Mouse (Mus musculus) MEL (cell line): ENCODE data around the gene Mipol1. TPM values are rescaled to one million over a fixed set of nuclear protein-coding genes. Genes with fewer than 3 reads are reported as not detected.

Source experiments
- DNase-seq: peaks from one replicate; pipeline ENCODE4 v3.0.0; 2011; ENCODE audit warnings: low read depth, low spot score
- H3K27ac ChIP-seq: 2 replicates; pipeline ENCODE4 v1.5.1; 2012; ENCODE audit warnings: low read depth, mild to moderate bottlenecking, control low read depth, low read length, moderate library complexity; ENCODE audit not compliant: control insufficient read depth
- H3K27me3 ChIP-seq, 2 experiments: fragments of 150-350 bp in 1 of 2; sonication (generic) in 1 of 2; 2 replicates each; pipeline ENCODE4 v1.6.1; 2012; ENCODE audit warnings: low read length in 2 of 2, mild to moderate bottlenecking in 2 of 2, improper control_type of control experiment in 1 of 2, moderate library complexity in 1 of 2; ENCODE audit not compliant: insufficient read depth in 2 of 2, control insufficient read depth in 1 of 2
- H3K36me3 ChIP-seq, 2 experiments: 2 replicates each; pipeline ENCODE4 v1.6.1; 2012 to 2014; ENCODE audit warnings: low read length in 2 of 2, improper control_type of control experiment in 1 of 2, inconsistent platforms in 1 of 2, mild to moderate bottlenecking in 1 of 2; ENCODE audit not compliant: insufficient read depth in 2 of 2, control insufficient read depth in 1 of 2
- H3K4me1 ChIP-seq, 2 experiments: fragments of 150-350 bp in 1 of 2; sonication (generic) in 1 of 2; 2 replicates each; pipeline ENCODE4 v1.6.1; 2012; ENCODE audit warnings: low read length in 2 of 2, improper control_type of control experiment in 1 of 2, mild to moderate bottlenecking in 1 of 2; ENCODE audit not compliant: insufficient read depth in 2 of 2, control insufficient read depth in 1 of 2
- H3K4me3 ChIP-seq, 2 experiments: fragments of 150-350 bp in 1 of 2; sonication (generic) in 1 of 2; 2 replicates each; pipeline ENCODE4 v1.5.1; 2012; ENCODE audit warnings: low read depth in 2 of 2, low read length in 2 of 2, mild to moderate bottlenecking in 2 of 2, moderate library complexity in 2 of 2, control low read depth in 1 of 2, improper control_type of control experiment in 1 of 2; ENCODE audit not compliant: control insufficient read depth in 1 of 2, insufficient read depth in 1 of 2
- H3K79me2 ChIP-seq: 2 replicates; pipeline ENCODE4 v1.6.1; 2012; ENCODE audit warnings: mild to moderate bottlenecking, low read length, moderate library complexity; ENCODE audit not compliant: control insufficient read depth, poor library complexity, insufficient read depth
- H3K9ac ChIP-seq: 2 replicates; pipeline ENCODE4 v1.6.1; 2012; ENCODE audit warnings: low read depth, mild to moderate bottlenecking, control low read depth, low read length, moderate library complexity; ENCODE audit not compliant: control insufficient read depth, poor library complexity, severe bottlenecking
- H3K9me3 ChIP-seq: fragments of 150-350 bp; sonication (generic); replicated peaks from 2 replicates; pipeline ENCODE4 v1.6.1; 2012; ENCODE audit warnings: mild to moderate bottlenecking, low read length, improper control_type of control experiment, moderate library complexity; ENCODE audit not compliant: insufficient read depth
- CTCF ChIP-seq, 3 experiments: IDR thresholded peaks in 2 of 3; conservative IDR thresholded peaks in 1 of 3; 2 replicates each; pipeline ENCODE4 v1.5.1; 2011 to 2012; ENCODE audit warnings: low read length in 3 of 3, low read depth in 2 of 3, mild to moderate bottlenecking in 2 of 3, improper control_type of control experiment in 1 of 3, inconsistent platforms in 1 of 3, mixed read lengths in 1 of 3, moderate library complexity in 1 of 3; ENCODE audit not compliant: control insufficient read depth in 1 of 3, insufficient read depth in 1 of 3, poor library complexity in 1 of 3, severe bottlenecking in 1 of 3
- ELF1 ChIP-seq: IDR thresholded peaks from 2 replicates; pipeline ENCODE4 v1.6.1; 2014; ENCODE audit warnings: low read depth, mild to moderate bottlenecking, inconsistent platforms, low read length, improper control_type of control experiment, moderate library complexity
- EP300 ChIP-seq, 2 experiments: IDR thresholded peaks; 2 replicates each; pipeline ENCODE4 v1.6.1; 2011; ENCODE audit warnings: improper control_type of control experiment in 2 of 2, low read length in 2 of 2, low read depth in 1 of 2, mild to moderate bottlenecking in 1 of 2
- ETS1 ChIP-seq: IDR thresholded peaks from 2 replicates; pipeline ENCODE4 v1.6.1; 2012; ENCODE audit warnings: low read depth, mild to moderate bottlenecking, inconsistent platforms, low read length, improper control_type of control experiment, moderate library complexity
- GATA1 ChIP-seq: IDR thresholded peaks from 2 replicates; pipeline ENCODE4 v1.6.1; 2011; ENCODE audit warnings: low read depth, low read length, improper control_type of control experiment
- HCFC1 ChIP-seq: IDR thresholded peaks from 2 replicates; pipeline ENCODE4 v1.6.1; 2012; ENCODE audit warnings: low read depth, mild to moderate bottlenecking, inconsistent platforms, low read length, improper control_type of control experiment, moderate library complexity
- JUND ChIP-seq: IDR thresholded peaks from 2 replicates; pipeline ENCODE4 v1.6.1; 2011; ENCODE audit warnings: low read depth, mild to moderate bottlenecking, improper control_type of control experiment, low read length
- KAT2A ChIP-seq: conservative IDR thresholded peaks from 2 replicates; pipeline ENCODE4 v1.6.1; 2012; ENCODE audit warnings: low read depth, low read length, improper control_type of control experiment, inconsistent platforms
- MAX ChIP-seq: IDR thresholded peaks from 2 replicates; pipeline ENCODE4 v1.6.1; 2011; ENCODE audit warnings: low read length, improper control_type of control experiment
- MXI1 ChIP-seq: IDR thresholded peaks from 2 replicates; pipeline ENCODE4 v1.6.1; 2011; ENCODE audit warnings: mild to moderate bottlenecking, low read depth, low read length, improper control_type of control experiment
- MYB ChIP-seq: IDR thresholded peaks from 2 replicates; pipeline ENCODE4 v1.6.1; 2011; ENCODE audit warnings: mild to moderate bottlenecking, low read depth, low read length, improper control_type of control experiment
- MYC ChIP-seq: IDR thresholded peaks from 2 replicates; pipeline ENCODE4 v1.6.1; 2011; ENCODE audit warnings: low read depth, mild to moderate bottlenecking, low read length, improper control_type of control experiment, moderate library complexity
- NRF1 ChIP-seq: IDR thresholded peaks from 2 replicates; pipeline ENCODE4 v1.6.1; 2014; ENCODE audit warnings: low read depth, mild to moderate bottlenecking, inconsistent platforms, low read length, improper control_type of control experiment, moderate library complexity; ENCODE audit not compliant: poor library complexity, insufficient read depth, severe bottlenecking
- POLR2AphosphoS2 ChIP-seq: IDR thresholded peaks from 2 replicates; pipeline ENCODE4 v1.6.1; 2011; ENCODE audit warnings: low read length, improper control_type of control experiment
- RAD21 ChIP-seq: IDR thresholded peaks from 2 replicates; pipeline ENCODE4 v1.6.1; 2011; ENCODE audit warnings: mild to moderate bottlenecking, low read depth, low read length, improper control_type of control experiment
- RCOR1 ChIP-seq: IDR thresholded peaks from 2 replicates; pipeline ENCODE4 v1.6.1; 2012; ENCODE audit warnings: low read depth, mild to moderate bottlenecking, inconsistent platforms, low read length, improper control_type of control experiment
- SIN3A ChIP-seq: IDR thresholded peaks from 2 replicates; pipeline ENCODE4 v1.6.1; 2012; ENCODE audit warnings: low read length, improper control_type of control experiment, inconsistent platforms
- SMC3 ChIP-seq: IDR thresholded peaks from 2 replicates; pipeline ENCODE4 v1.6.1; 2011; ENCODE audit warnings: low read depth, low read length, improper control_type of control experiment
- TAL1 ChIP-seq: IDR thresholded peaks from 2 replicates; pipeline ENCODE4 v1.6.1; 2012; ENCODE audit warnings: mild to moderate bottlenecking, inconsistent platforms, low read length, moderate library complexity, mixed read lengths
- TBP ChIP-seq: IDR thresholded peaks from 2 replicates; pipeline ENCODE4 v1.8.0; 2011; ENCODE audit warnings: low read depth, low read length, improper control_type of control experiment
- TCF12 ChIP-seq: IDR thresholded peaks from 2 replicates; pipeline ENCODE4 v1.6.1; 2014; ENCODE audit warnings: low read depth, mild to moderate bottlenecking, inconsistent platforms, low read length, improper control_type of control experiment, moderate library complexity
- ZC3H11A ChIP-seq: IDR thresholded peaks from 2 replicates; pipeline ENCODE4 v1.6.1; 2012; ENCODE audit warnings: low read depth, mild to moderate bottlenecking, inconsistent platforms, low read length, improper control_type of control experiment
- ZKSCAN1 ChIP-seq: IDR thresholded peaks from 2 replicates; pipeline ENCODE4 v1.6.1; 2012; ENCODE audit warnings: low read depth, mild to moderate bottlenecking, inconsistent platforms, low read length, improper control_type of control experiment, moderate library complexity
- polyA plus RNA-seq, 2 experiments: library from polyadenylated mRNA; stranded (reverse) in 1 of 2; unstranded in 1 of 2; fragments of >175 nt in 1 of 2; fragments of >200 nt in 1 of 2; gene quantifications; 2 replicates each; pipeline versions ENCODE4 v1.2.1 to v1.2.4; 2012; ENCODE audit warnings: low replicate concordance in 2 of 2, low read depth in 1 of 2; ENCODE audit not compliant: insufficient read length in 2 of 2, insufficient read depth in 1 of 2, missing spikeins in 1 of 2
- total RNA-seq: library from RNA; depleted of rRNA; stranded (reverse); fragments of 300-350 nt; gene quantifications from 2 replicates; pipeline ENCODE4 v1.2.3, GENCODE M21; 2012

The Mipol1 gene
- total and polyA plus RNA-seq, 3 experiments = 4.0 to 8.3 TPM; not detected in 1

DNA sequence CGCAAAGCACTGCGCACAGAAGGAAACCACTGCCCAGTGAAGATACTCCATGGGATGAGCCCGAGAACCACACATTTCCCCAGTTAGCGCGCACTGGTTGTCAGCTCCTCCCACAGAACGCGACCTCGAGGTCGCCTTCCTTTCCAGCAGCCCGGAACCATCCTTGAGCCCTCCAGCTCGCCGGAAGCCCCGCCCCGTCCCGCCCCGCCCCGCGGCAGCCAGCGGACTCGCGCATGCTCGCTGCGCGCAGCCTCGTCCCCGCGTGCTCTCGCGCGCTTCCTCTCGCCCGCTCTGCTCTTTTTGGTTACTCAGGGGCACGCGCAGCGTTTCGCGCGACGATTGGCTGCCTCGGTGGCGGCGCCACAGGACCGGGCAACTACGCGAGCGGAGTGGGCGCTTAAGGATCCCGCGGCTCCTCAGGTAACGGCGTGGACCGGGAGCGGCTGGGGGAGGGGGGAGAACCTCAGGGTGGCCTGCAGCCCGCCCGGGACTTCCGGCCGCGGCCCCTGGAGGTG, at the start of gene Mipol1, which contains the start of gene Prps1l3 (continued):
- TF ChIP-seq NRF1 (peak; percentile 92), TAL1 (no peak), CTCF (IDR thresholded peaks at IDR 0.05 in 2 of 3, conservative IDR thresholded peaks at IDR 0.05 in 1 of 3; ENCODE audit: control insufficient read depth in 1 of 3, insufficient read depth in 1 of 3, low read depth in 2 of 3, low read length in 3 of 3, poor library complexity in 1 of 3, severe bottlenecking in 1 of 3) (no peak)

DNA sequence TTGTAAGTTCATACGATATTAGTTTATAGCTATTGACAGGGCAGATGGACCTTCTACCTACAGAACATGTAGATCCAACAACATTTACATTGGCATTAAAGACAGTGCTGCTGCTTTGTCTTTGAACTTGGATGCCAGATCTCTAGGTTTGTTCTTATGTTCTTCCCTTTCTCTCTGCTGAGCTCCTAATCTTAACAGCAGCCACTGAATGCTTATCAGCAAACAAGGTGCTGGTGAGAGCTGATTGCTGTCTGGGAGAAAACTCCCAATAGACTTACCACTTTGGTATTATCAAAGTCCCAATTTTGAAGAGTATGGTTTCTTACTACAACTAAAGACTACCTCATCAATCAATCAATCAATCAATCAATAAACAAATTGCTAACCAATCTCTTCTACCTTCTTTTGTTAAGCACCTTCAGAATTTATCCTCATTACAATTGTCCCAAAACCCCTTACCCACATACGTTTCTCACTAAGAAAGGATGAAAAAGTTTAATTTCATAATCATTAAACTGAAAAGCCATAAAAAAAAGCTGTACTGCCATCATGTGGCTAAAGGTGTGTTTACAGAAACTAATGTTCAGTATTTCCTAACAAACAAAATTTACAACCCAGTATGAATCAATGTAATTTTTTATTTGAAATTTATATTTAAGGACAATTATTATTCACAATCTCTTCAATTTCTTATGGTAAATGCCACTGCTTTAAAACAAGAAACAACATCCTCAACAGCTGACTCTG, 45.7 kb upstream of the Mipol1 start:
- no peak overlapping the region for H3K9ac ChIP-seq

DNA sequence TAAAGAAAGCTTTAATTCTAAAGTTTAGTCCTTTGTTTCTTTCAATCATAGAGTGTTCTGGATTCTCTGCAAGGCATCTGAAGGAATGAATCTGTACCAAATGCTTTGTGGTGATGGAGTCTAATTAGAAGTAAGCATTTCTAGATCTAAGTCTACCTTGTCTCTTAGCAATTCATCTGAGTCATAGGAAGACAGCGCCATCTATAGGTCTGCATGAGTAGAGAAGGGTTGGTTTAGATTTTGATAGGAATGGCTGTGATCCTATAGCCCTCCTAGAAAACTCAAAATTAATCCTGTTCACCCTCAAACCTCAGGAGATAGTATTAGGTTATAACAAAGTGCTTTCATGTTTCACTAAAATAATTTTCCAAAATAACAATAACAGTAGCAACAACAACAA, 44.8 kb upstream of the Mipol1 start:
- H3K79me2 ChIP-seq = peaks cover 2% of the 10 kb centered on the region; the same call in 1 of the 2 replicates
- no peaks in the 10 kb centered on the region for H3K27me3 ChIP-seq
- peaks cover 0 to 17% of the 10 kb centered on the region in 2 experiments; a peak in 2 of 4 replicates for H3K36me3 ChIP-seq
- peak; percentile 75 for DNase-seq
- peaks cover 0 to 16% of the 10 kb centered on the region in 2 experiments; a peak in 2 of 4 replicates for H3K4me1 ChIP-seq
- no peaks in the 10 kb centered on the region for H3K9me3 ChIP-seq
- H3K9ac ChIP-seq = no peak overlapping the region
- TF ChIP-seq RAD21 = peak; percentile 81
- TF ChIP-seq HCFC1 = 0 out of 2 replicates have a peak, but pooled peaks have one; percentile 8
- TF ChIP-seq TAL1 = no peak
- TF ChIP-seq MXI1 = no peak
- TF ChIP-seq JUND = peak; percentile 33; the same call in 1 of the 2 replicates
- TF ChIP-seq CTCF (IDR thresholded peaks at IDR 0.05 in 2 of 3, conservative IDR thresholded peaks at IDR 0.05 in 1 of 3; ENCODE audit: control insufficient read depth in 1 of 3, insufficient read depth in 1 of 3, low read depth in 2 of 3, low read length in 3 of 3, poor library complexity in 1 of 3, severe bottlenecking in 1 of 3) = peak; percentile 7 to 78 (median 70); a peak in 4 of 6 replicates
- no peak for TF ChIP-seq MAX
- peak; percentile 46; the same call in 1 of the 2 replicates for TF ChIP-seq ZC3H11A
- peak; percentile 64 for TF ChIP-seq SMC3
- no peak for TF ChIP-seq KAT2A
- H3K27ac ChIP-seq = no peak overlapping the region
- no peak overlapping the region for H3K4me3 ChIP-seq

More for the DNA sequence above, 45.7 kb upstream of the Mipol1 start:
- peak; percentile 62 for DNase-seq
- peaks cover 2% of the 10 kb centered on the region; the same call in 1 of the 2 replicates for H3K79me2 ChIP-seq
- H3K27me3 ChIP-seq = no peaks in the 10 kb centered on the region
- TF ChIP-seq ELF1 = no peak
- TF ChIP-seq RCOR1 = peak; percentile 89
- TF ChIP-seq ZC3H11A = 0 out of 2 replicates have a peak, but pooled peaks have one; percentile 20
- TF ChIP-seq ETS1 = peak; percentile 79
- peak; percentile 93 to 98 for TF ChIP-seq EP300 (IDR thresholded peaks at IDR 0.05; ENCODE audit: low read depth in 1 of 2, low read length in 2 of 2)
- TF ChIP-seq CTCF (IDR thresholded peaks at IDR 0.05 in 2 of 3, conservative IDR thresholded peaks at IDR 0.05 in 1 of 3; ENCODE audit: control insufficient read depth in 1 of 3, insufficient read depth in 1 of 3, low read depth in 2 of 3, low read length in 3 of 3, poor library complexity in 1 of 3, severe bottlenecking in 1 of 3) = peak in 1 of 3 experiments; percentile 61; a peak in 2 of 6 replicates
- peak; percentile 98 for TF ChIP-seq TCF12
- TF ChIP-seq SMC3 = peak; percentile 45
- TF ChIP-seq POLR2AphosphoS2 = no peak
- no peak for TF ChIP-seq MYB
- TF ChIP-seq GATA1 = peak; percentile 99
- no peak for TF ChIP-seq MYC
- no peak for TF ChIP-seq ZKSCAN1
- TF ChIP-seq TBP = 0 out of 2 replicates have a peak, but pooled peaks have one; percentile 27
- peak; percentile 74 for TF ChIP-seq RAD21
- peak; percentile 71 for TF ChIP-seq TAL1
- peak; percentile 64 for TF ChIP-seq SIN3A
- H3K36me3 ChIP-seq = peaks cover 0 to 21% of the 10 kb centered on the region in 2 experiments; a peak in 2 of 4 replicates
- no peaks in the 10 kb centered on the region for H3K9me3 ChIP-seq
- H3K4me1 ChIP-seq = peaks cover 6 to 16% of the 10 kb centered on the region in 2 experiments; a peak in 2 of 4 replicates
- no peak overlapping the region for H3K27ac ChIP-seq
- H3K4me3 ChIP-seq = no peak overlapping the region
